Mouse (Mus musculus) MEL-GATA-1-ER (cell line): ENCODE data around the gene Armc6.

Source experiments
- DNase-seq: peaks from one replicate; pipeline ENCODE4 v3.0.0-alpha.2; 2012; ENCODE audit warnings: low read depth; ENCODE audit errors: extremely low read depth

The Armc6 gene

DNA sequence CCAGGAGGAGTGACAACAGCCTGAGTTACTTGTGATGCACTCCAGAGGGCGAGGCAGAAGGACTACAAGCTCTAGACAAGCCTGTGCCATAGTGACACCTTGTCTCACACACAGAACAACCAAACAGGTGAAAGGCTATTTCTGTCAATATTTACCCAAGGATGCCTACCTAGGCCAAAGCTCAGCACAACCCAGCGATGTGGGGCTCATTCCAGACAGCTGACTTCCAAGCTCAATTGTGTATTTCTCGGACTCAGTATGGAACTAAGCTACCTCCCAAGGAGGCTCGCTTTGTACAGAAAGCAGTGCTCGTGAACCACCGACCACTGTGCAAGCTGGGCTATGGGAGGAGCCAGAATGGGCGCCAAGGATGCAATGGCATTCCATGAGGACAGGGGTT is 36.7 kb downstream of the Armc6 start:
- no peak for DNase-seq

DNA sequence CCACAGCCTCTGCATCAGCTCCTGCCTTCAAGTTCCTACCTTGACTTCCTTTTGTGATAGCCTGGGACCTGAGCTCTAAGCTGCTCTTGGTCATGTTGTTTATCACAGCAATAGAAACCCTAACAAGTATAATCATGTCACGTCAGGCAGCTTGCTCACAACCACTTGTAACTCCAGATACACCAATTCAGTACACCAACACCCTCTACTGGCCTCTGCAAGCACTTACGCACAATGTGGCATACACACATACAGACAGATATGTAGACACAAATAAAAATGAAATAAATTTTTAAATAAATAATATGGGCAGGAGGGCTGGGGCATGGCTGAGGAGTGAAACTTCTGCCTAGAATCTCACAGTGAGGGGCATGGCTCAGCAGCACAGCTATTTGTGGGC is 38.5 kb downstream of the Armc6 start:
- no peak for DNase-seq

DNA sequence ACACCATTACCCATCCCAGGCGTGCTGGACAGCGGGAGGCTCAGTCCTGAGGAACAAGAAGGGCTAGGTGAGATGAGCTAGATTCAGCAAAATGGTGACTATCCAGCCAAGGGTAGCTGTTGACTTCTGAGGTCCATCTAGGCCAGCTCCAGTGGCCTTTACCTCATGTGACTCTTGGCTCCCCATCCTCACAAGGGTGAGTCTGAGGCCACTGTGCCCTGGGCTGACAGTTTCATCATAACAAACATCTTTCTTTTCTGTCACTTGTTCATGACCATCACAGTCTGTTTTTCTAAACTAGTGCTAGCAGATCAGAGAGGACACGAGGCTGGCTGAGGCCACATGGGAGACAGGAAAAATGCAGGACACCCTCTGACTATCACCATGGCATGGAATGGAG is 40.1 kb downstream of the Armc6 start:
- no peak for DNase-seq

DNA sequence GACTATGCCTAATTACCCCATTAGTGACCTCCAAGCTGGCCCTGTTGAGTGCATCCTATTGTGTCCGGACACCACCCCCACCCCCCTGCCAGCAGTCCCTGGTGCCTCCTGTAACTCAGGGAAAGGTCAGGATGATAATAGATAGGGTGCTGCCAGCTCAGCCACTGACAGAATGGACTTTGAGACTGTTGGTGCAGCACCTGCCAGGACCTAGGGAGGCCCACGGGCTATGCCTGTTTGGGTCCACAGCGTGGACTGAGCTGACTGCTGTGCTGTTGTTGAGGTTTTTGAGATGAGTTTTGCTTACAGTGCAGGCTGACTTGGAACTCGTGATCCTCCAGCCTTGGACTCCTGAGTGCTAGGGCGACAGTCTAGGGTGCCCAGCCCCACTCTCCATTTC is 41.0 kb downstream of the Armc6 start:
- DNase-seq = no peak

DNA sequence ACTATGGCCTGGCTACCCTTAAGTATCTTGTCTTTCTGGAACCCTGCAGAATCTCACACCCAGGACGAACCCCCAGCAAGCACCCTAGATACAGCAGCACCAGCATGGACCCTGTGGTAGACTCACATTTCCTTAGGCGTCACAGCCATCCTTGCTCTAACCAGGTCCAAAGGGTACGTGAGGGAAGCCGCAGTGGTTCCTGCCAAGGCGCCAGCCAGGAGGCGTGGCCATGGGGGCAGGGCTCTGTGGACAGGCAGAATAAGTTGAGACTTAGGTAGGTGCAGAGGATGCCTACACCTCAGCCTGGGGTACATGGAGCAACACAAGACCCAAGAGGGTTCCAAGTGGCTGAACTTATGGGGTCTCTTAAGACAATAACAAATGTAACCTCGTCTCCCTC is 45.6 kb downstream of the Armc6 start:
- DNase-seq = no peak

DNA sequence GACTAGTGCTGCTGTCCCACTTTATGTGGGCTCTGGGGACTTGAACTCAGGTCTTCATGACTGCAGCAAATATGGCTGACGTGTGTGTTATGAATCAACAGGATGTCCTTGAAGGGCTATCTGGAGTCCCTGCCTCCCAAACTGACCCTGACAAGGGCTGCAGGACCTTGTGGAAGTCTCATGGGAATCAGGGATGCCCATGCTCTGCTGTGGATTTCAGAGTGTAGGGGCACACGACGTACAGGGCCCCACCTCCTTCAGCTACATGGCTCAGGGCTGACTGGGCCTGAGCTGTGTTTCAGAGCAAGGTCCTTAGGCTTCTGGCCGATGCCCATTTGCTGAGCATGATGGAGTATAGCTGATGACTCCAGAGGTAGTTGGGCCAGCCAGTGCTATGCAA is 51.1 kb downstream of the Armc6 start:
- no peak for DNase-seq

DNA sequence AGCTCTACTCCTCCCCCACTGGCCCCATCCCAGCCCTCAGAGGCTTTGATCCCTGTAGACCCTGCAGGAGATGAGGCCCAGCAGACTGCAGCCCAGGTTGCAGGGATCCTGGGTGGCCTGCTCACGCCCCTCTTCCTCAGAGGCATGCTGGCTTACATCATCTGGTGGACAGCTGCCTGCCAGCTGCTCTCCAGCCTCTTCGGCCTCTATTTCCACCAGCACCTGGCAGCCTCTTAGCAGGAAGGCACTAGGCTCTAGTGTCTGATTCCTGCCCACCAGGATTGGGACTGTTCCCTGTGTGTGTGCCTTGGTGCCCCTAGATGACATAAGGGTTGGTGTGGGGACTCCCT is 52.4 kb downstream of the Armc6 start:
- no peak for DNase-seq

DNA sequence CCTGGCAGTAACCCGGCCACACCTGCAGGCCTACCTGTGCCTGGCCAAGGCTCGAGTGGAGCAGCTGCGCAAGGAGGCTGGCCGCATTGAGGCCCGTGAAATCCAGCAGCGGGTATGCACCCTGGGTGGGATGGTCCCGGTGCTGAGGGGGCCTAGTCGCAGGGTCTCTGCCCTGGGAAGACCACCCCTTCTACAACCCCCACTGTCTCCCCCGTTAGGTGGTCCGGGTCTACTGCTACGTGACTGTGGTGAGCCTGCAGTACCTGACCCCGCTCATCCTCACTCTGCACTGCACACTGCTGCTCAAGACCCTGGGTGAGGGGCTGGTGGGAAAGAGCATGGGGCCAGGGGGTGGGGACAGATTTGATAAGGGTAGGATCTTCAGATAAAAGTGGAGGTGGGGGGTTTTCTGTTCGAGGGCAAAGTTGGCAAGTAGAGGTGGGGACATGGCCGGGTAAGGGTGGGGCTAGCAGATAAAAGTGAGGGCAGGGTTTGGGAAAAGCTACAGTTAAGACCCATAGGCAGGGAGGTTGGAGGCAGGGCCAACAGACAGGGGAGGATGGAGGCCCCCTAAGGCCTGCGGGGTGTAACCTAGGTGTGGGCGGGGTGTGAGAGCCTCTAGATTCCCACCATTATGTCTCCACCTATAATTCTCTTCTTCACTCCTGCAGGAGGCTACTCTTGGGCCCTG is 52.9 kb downstream of the Armc6 start:
- DNase-seq = no peak

DNA sequence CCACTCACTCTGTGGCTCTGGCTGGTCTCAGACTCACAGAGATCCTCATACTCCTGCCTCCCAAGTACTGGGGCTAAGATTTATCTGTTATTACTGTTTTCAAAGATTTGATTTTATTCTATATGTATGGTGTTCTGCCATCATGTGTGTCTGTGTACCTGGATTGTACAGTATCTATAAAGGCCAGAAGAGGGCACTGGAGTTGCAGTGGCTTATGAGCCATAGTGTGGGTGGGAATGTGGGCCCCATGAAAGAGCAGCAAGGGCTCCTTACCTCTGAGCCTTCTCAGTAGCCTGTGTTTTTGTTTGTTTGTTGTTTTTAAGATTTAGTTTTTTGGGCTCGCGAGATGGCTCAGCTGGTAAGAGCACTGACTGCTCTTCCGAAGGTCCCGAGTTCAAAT is 55.2 kb downstream of the Armc6 start:
- no peak for DNase-seq

DNA sequence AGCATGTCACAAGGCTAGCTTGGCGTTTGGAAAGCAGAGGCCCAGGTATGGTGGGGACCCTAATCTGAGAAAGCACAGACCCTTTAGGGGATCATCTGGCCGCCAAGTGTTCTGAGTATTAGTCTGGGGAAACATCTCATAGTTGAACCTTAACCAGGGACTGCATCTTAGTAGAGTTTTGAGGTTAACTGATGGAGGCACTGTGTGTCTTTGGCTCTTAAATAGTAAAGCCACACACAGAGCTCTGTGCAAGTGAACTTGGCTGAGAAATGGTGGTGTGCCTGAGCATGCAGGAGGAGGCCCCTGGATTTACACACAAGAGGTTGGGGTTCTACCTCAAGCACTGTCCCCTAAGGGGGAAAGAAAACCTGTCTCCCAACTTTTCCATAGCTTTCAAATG is 56.0 kb downstream of the Armc6 start:
- no peak for DNase-seq

DNA sequence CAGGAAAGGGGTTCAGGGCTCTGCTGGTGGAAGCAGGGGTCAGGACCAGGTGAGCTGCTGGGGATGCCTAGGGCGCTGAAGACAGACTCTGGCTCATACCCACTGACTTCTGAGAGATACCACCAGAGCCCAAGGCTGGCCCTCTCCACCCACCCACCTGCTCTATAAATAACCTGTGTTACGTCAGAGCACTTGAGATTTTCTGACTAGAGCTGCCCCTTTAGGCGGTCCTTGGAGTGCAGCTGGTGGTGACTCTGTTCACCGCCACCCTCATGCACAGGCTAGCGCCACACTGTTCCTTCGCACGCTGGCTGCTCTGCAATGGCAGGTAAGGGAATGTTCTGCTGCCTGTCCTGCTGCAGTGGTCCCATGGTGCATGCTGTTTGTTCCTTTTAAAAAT is 60.2 kb downstream of the Armc6 start:
- DNase-seq = no peak

DNA sequence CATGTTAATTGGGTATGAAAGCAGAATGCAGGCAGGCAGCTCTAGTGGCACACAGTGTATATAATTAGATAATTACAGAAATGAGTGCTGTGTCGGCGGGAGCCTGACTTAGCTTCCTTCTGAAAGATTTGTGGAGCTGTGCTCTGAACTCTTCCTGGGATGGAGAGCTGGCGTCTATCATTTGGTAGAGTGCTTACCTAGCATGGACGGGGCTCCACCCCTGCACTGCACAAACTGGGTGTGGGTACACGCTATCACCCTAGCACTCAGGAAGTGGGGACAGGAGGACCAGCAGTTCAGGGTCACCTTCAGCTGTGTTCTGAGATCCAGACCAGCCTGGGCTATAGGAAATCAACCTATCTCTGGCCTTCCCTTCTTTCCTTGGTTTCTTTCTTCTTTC is 60.9 kb downstream of the Armc6 start:
- DNase-seq = no peak

DNA sequence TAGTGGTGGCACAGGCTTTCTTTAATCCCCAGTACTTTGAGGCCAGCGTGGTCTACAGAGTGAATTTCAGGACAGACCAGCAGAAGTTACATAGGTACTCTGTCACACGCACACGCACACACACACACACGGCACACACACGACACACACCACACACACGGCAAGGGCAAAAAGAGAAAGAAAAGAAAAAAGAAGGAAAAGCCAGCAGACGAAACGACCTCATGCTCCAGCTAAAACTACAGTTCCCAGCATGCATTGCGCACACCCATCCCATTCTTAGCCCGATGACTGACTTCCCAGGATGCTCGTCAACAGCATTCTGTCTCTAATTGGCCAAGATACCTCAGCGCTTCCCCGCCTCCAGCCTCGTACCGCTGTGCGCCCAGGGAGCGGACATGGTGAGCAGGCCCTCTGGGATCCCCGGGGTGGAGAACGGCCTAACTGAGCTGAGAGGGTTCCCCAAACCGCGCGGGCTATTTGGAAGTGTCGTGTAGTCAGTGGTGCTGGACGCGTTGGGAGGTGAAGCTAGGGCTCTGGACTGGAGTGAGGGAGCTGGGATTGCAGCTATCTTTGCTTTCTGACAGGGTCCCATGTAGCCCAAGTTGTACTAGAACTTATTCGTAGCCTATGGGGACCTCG is 62.1 kb downstream of the Armc6 start, which contains the start of gene Tmem161a:
Gene Tmem161a, plus strand, starts transcription at position 314 of the 639 bp plus-strand sequence.
- peak; percentile 94 for DNase-seq

DNA sequence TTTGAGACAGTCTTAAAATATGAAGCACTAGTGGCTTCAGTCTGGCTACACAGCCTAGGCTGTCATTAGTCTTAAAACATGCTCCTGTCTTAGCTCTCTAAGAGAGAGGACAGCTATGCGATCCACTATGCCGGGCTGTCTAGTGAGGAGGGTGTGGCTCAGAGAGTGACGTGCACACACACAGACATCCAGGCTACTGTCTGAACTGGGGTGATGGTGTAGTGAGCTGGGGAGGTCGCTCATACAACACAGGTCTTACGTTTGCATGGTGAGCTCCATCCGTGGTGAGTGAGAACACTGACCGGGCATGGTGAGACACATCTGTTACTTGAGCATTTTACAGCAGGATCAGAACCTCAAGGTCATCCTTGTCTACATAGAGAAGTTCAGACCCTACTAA is 63.0 kb downstream of the Armc6 start:
- DNase-seq = no peak

DNA sequence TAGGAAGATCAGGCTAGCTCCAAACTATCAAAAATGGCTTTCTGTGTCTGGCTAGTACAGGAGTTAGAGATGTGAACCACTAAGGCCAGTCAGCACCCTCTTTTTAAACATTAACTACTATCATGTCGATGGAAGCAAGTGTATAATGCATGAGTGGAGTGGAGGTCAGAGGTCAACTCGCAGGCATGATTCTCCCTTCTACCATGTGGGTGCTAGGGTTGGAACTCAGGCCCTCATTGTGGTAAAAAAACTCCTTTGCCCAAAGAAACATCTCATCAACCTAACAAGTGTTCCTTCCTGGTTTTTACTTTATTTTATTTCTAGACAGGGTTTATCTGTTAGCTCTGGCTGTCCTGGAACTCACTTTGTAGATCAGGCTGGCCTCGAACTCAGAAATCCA is 63.5 kb downstream of the Armc6 start:
- no peak for DNase-seq
